Mouse (Mus musculus): ENCODE data around the gene Jak1.

DNA sequence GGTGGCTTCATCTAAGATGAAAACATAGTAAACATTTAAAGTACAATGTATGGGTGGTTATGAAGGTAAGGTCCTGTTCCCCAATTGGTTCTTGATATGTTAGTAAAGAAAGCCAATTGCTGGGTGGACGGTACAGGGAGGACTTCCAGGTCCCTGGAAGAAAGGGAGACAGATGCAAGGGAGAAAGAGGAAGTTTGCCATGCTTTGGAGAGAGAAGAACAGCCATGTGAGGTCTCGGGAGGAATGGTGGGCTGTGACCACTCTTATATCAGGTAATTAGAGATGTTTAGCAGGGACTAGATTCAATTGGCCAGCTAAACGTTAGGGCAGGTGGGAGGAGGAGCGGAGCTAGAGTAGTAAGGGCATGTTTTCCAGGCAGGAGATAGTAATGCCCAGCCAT, 42.2 kb upstream of the Jak1 start:
- TF ChIP-seq TAL1 (IDR thresholded peaks at IDR 0.05; ENCODE audit: low read length) (no peak), GATA1 (IDR thresholded peaks at IDR 0.05; ENCODE audit: low read length) (no peak)

Data from erythroblast, embryonic 14.5 days (primary cell).